Mouse (Mus musculus): ENCODE measurements around the gene Pcx.

The Pcx gene

DNA sequence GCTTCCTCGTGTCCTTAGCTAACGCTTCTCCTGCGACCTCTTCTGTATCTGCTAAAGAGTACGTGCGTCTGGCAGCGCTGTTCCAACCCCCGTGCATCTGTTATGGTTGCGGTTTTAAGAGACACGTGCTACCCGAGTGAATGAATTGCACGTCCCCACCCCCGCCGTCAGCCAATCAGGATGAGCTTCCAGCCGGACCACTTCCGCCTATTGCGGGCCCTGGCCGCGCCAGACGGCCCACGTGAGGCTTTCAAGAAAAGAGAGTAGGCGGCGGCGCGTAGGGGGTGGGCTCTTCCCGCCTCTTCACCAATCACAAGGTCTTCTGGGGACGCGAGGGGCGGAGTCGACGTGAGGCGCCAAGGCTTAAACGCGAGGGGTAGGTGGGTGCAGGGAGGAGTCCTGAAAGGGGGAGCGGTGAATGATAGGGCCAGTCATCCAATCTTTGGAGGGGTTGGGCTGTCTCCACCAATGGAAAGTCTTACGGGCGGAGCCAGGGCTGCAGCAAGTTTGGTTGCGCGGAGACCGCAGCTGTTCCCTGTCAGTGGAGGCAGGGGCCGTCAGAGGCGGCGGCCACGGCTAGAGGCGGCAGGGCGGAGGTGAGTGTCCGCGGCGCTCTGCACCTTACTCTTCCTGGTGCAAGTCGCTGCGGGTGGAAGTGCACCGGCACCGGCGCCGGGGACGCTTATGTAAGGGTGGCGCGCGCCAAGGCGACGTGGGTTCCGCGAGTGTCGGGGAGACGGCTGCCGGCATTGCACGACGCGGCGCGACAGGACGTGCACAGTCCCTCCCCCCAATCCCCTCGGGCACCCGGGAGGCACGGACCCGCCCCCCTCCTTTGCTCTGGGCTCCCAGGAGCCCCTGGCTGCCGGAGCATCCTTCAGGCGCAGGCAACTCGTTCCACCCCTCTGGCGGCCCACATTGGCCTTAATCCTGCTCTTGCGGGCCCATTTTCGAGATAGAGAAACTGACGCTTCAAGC lies at the start of gene Pcx:
Gene Pcx, plus strand, starts transcription at position 487 of the 978 bp plus-strand sequence.
- DNase-seq (ENCODE audit: low read depth, low spot score) = peak; percentile 100

DNA sequence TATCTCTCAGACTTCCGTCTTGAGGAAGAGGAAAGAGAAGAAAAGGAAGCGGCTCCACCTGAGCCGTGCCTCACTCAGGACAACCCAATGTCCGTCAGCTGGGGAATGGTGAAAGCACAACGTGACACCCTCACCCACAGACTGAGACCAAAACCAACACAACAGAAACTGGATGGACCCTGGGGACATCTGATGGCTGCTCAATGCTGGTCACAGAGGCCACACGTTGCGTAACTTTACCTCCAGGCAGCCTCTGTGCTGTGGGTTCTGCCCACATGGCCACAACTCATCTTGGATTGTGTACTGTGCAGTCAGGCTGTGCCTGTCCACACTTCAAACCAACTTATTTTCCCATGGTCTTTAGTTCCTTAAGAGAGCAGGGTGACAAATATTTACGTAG lies 48.3 kb upstream of the Pcx start:
- no peak for DNase-seq (ENCODE audit: low read depth, low spot score)

DNA sequence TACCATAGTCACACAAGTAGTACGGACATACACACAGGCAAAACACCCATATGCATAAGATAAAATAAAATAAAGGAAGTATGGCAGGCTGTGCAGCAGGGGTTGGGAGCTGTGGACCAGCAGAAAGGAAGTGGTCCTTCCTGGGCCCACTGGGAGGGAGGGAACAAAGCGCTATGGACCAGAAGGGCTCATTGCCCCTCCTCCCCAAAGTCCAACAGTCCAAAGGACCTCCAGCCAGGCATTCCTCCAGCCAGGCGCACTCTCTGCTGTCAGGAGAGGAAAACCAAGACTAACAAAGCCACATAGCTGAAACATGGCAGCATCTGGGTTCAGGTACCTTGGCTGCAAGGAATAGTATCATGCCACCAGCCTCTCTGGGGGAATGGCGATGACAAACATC lies 45.6 kb upstream of the Pcx start:
- DNase-seq (ENCODE audit: low read depth, low spot score) = no peak

DNA sequence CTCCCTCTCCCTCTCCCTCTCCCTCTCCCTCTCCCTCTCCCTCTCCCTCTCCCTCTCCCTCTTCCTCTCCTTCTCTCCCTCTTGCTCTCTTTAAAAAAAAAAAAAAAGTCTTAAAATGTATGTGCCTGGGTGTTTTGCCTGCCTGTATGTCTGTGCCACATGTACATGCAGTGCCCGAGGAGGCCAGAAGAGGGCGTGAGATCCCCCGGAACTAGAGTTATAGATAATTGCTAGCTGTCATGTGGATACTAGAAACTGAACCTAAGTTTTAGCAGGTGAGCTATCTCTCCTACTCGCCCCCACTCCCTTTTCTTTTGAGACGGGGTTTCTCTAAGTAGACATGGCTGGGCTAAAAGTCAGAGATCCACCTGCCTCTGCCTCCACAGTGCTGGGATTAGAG lies 41.9 kb upstream of the Pcx start:
- peak; percentile 56 for DNase-seq (ENCODE audit: low read depth, low spot score)

DNA sequence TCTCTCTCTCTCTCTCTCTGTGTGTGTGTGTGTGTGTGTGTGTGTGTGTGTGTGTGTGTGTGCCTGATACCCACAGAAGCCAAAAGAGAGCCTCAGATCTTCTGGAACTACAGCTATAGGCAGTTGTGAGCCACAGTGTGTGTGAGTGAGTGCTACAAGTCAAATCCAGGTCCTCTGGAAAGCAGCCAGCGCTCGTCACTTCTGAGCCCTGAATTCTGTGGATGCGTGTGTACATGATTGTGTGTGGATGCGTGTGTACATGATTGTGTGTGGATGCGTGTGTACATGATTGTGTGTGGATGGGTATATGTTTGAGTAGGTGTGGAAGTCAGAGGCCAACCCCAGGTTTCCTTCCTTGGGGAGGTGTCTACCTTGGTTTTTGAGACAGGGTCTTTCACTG lies 36.7 kb upstream of the Pcx start:
- no peak for DNase-seq (ENCODE audit: low read depth, low spot score)

DNA sequence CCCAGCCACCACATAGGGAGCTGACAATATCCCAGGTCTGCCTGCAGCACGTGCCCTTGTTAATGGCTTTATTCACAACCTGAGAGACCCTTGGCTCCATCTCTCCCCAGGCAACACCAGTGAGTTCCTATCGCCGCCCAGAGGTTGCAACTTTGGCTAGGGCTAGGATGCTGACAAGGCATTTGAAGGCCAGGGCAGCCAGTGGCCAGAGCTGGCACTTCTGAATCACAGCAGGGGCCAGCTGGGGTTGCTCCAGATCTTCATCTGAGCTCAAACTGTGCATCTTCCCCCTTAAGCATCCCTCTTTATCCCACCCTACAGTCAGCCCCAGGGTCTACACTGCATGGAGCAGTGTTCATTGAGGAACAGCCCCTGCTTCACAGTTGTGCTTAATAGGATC lies 35.5 kb upstream of the Pcx start:
- DNase-seq (ENCODE audit: low read depth, low spot score) = no peak

DNA sequence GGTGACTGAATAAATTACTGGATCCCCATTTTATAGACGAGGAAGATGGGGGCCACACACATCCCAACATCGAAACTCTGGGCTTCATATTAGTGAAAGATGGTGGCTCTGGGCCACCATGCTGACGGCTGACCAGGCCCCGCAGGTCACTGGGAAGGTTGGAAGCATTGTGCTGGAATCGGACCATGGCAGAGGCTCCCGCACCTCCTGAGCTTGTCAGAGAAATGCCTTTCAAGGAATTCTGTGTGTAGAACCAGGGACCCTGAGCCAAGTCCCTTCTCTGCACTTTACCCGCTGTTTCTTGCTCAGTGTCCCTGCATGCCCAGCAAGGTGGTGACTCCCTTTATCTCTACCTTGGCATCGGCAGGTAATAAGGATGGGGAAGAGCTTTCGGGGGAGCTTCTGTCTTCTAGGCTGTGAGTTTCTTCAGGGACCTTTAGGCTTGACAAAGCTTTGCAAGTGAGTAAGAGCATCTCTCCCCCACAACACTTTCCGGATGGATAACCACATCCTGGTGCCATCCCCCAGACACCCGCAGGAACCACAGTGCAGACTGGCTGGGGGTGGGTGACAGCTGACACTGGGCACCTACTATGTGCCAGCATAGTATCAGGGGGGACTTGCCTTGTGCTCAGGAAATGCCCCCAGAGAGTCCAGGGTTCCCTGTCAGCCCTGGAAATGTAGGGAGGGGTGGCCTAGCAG lies 34.9 kb upstream of the Pcx start:
- no peak for DNase-seq (ENCODE audit: low read depth, low spot score)

DNA sequence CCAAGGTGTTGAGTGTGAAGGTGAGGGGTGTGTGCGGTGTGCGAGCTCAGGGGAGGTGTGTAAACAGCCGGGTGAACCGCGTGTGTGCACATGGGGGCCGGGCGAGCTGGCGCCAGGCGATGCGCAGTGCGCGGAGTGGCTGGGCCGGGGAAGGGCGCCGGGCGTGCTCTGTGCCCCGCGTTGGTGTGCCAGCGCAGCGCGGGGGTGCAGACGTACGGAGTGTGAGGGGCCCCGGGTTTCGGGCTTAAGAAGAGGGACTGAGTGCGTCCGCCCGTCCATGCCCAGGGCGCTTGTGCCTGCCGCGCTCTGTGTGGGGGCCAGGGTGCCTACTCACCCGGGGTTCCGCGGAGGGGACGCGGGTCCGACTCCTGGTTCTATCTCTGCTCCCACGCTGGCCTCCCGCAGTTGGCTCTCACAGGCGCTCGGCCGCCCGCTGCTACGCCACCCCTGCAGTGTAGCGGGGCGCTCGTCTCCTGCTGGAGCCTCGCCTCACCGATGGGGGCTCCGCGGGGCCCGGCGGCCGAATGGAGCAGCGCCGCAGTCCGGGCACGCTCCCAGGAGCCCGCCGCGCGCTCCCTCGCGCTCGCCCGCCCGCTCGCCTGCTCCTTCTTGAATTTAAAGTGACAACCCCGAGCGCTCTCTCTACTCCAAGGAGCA lies 33.5 kb upstream of the Pcx start:
- peak; percentile 58 for DNase-seq (ENCODE audit: low read depth, low spot score)

DNA sequence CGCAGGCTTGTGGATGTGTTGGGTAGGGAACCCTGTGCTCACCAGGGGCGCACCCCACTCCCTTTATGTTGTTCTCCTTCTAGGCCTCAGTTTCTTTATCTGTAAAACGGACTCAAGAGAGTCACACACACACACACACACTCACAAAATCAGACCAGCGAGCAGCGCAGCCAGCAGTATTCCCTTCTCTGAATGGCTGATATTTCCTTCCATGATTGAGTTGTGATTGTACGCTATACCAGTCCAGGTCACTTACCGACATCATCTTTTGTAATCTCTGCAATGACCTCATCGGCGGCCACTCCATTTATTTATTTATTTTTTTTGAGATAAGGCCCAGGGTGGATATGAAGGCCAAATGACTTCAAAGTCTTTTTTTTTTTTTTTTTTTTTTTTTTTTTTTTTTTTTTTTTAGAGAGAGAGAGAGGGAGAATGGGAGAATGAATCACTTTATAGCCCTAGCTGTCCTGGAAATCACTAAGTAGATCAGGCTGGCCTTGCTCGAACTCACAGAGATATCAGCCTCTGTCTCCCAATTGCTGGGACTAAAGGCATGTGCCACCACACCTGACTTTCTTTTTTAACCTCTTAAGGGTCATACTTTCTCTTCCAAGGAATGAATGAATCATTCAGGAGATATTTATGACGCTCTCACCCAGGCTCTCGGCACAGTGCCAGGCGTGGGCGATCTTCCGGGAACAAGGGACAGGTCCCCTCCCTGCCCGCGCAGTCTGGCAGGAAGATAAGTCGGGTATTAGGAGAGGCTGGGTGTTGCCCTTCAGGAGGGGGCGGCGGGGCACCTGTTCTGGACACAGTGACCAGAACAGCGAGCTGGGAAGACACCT lies 32.7 kb upstream of the Pcx start, which contains the start of gene Syt12:
Gene Syt12, minus strand, starts transcription at position 103 of the 845 bp plus-strand sequence.
- no peak for DNase-seq (ENCODE audit: low read depth, low spot score)

DNA sequence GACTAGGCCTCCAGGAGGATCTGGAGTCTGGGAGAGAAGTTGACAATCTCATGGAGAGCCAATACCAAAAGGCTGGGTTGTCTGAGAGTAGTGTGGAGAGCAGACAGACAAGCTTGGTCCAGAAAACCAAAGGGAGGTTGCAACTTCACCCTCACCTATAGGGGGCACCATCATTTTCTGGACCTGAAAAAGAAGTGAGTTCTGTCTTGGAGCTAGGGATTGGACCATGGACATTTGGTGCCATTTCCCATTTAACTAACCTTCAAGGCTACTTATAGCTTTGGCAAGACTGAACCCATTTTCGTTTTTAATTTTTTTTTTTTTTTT lies 32.1 kb upstream of the Pcx start:
- peak; percentile 86 for DNase-seq (ENCODE audit: low read depth, low spot score)

DNA sequence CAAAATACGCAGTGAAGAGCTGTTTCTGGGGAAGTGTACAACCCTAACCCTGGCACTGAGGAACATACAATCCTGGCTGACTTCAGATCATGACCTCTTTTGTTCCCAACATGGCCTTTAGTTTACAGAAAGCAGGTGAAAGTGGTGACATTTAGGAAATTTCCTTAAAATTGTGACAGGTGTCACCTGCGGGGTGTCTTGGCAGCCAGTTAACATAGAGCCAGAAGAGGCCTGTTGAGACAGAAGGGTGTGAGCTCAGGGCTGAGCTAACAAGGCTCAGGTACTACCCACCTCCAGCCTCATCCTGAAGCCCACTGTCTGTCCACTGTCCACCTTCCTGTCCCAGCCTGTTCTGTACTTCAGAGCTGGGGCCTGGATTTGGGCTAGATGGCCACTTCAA lies 30.2 kb upstream of the Pcx start:
- DNase-seq (ENCODE audit: low read depth, low spot score) = no peak

DNA sequence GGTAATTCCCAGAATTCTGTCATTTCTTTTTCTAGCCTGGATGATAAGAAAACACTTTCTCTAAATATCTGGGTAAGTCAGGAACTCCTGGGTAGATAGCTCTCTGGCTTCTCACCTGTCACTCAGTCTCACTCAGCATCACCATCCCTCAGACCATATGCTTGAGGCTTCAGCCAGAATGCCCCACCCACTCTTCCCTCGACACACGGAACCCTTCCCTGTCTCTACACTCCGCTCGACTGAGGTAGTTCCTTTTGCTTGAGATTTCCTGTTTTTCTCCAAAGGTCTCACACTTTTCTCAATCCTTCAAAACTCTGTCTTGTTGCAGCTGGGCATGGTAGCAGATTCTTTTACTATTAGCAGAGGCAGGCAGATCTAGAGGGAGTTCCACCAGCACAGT lies 28.9 kb upstream of the Pcx start:
- no peak for DNase-seq (ENCODE audit: low read depth, low spot score)

DNA sequence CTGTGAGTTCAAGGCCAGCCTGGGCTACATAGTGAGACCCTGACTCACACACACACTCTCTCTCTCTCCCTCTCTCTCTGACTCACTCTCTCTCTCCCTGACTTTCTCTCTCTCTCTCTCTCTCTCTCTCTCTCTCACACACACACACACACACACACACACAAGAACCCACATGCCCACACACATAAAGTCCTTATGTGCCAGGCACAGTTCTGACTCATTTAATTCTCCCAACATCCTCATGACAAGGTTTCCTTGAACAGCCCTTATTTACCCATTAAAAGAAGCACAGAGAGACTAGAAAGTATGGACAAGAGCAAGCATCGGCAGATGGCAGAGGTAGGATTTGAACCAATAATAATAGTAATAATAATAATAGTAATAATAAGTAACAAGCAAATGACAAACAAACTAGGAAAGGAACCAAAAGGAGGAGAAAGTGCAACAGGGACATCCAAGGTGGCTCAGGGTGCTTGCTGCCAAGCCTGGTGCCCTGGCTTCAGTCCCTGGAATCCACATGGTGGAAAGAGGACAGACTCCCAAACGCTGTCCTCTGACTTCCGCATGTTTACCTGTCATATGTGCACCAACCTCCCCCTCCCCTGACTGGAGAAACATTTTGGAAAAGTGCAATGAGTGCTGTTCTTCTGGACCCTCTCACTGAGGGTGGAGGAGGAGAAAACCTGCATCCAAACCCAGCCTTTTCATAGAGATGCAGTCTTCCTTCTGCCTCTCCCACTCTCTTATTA lies 28.0 kb upstream of the Pcx start:
- no peak for DNase-seq (ENCODE audit: low read depth, low spot score)

DNA sequence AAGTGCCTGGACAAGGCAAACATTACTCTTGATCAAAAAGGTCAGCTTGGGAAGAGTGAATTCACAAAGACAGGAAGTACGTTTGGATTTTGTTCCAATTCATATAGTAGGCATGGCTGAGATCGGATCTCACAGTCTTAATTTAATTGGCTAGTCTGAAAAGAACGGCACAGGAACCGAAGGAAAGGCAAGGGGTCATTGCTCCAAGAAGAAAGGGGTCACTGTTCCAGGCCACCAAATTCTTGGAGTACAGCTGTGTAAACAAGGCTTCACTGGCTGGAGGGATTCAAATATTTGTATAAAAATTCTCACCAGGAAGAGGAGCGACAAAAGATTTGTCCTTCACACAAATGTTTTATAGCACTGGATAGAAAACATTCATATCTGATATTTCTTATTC lies 25.3 kb upstream of the Pcx start:
- DNase-seq (ENCODE audit: low read depth, low spot score) = no peak

DNA sequence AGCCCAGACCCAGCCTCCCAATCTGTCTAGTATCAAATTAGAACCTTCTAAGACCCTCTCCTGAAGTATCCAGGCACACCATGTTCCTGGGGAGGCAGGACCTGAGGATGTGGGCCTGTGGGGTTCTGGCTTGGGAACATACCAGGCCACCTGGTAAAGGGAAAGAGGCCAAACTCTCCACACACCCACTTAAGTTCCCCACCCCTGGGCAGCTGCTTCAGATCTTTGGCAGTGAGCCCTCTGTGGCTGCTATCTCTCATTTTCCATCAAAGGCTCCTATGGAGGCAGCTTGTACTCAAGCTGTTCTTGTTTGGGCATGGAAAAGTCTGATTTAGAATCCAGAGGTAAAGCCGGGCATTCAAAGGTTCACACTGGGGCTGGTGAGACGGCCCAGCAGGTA lies 22.4 kb upstream of the Pcx start:
- no peak for DNase-seq (ENCODE audit: low read depth, low spot score)

DNA sequence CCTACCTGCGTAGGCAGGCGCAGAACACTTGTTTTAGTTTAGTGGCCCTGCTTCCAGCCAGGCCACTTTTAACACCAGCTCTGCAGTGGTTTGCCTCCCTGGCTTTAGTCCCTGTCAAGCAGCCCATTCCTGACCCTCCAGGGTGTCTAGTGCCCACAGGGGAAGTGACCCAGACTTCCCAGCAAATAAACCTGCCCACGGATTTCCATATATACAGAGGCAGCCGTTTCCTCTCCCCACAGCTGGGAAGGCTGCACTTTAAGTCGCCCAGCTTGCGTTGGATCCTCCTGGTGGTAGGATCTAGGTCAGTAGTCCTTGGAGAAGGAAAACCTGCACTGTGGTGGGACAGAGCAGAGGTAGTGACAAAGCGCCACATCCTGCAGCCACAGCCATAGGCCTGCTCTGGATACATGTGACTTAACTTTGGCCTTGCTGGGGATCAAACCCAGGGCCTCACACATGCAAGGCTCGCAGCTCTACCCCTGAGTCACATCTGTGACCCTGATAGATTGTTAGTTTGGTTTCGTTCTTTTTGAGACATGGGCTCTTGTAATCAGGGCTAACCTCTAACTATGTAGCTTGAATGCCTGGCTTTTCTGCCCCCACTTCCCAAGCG lies 19.1 kb upstream of the Pcx start:
- no peak for DNase-seq (ENCODE audit: low read depth, low spot score)

DNA sequence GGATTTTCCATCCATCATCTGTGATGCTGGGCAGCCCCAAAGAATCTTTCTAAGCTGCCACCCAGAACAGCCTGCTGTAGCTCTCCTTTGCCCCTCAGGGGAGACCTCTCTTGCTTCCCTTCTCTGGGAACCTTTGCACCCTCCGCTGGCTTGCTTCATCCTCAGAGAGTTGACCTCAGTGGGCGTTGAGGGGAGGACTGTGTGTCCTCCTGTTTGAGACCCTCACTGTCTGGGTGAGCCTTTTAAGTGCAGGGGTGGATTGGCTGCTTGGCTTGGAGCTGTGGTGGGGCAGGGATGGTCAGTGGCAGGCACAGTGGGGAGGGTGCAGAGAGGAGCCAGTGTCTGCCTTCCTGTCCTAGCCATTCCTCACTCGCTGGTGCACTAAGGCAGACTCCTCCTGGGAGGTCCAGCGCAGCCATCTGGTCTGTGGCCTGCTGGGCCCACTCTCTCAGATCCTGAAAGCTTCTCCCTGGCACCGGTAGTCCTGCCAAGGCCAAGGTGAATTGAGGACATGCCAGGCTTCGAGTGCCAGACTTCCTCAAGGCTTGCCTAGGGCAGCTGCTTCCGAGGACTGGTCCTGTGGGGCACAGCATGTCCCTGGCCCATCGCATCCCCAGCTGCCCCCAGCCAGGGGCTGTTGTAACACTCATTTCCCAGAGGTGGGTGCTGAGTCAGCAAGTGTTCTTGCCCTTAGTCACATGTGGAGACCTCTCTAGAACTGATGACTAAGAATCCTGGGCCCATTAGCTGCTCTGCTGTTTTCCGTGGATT lies 17.6 kb upstream of the Pcx start:
- DNase-seq (ENCODE audit: low read depth, low spot score) = no peak

DNA sequence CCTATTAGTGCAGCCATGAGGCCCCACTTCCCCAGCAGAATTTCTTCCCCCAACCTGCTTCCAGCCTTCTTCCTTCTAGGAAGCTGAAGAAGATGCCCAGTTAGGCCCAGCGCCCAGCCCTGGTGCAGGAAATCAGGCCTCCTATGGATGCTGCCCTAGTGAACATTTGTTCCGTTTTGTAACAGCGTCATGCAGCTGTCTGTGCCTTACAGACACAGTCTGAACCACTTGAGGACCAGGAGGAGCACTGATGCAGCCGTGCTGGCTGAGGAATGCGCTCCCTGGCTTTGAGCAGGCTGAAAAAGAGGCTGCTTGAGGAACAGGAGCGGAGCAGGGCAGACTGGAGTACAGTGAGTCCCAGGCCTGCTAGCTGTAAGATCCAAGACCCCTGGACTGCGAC lies 15.6 kb upstream of the Pcx start:
- no peak for DNase-seq (ENCODE audit: low read depth, low spot score)

DNA sequence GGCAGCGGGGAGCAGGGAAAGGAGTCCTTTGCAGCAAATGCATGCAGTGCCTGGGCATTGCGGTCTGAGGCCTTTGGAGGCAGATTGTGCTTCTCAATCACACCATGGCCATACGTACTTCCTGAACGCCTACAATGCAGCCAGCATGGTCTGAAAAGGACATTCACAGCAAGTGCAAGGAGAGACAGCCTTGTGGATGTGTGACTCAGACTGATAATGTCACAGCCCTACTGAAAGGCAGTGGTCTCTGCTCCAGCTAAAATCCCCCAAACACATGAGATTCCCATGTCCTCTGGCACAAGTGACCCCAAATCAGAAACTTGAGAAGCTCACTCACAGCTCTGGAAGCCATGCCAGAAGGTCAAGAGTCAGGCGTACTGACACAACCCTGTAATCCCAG lies 14.5 kb upstream of the Pcx start:
- DNase-seq (ENCODE audit: low read depth, low spot score) = no peak
